Mouse (Mus musculus) heart, adult 8-10 months (tissue): ENCODE data around the gene Cep152. TPM values are rescaled to one million over a fixed set of nuclear protein-coding genes. Genes with fewer than 3 reads are reported as not detected.

Source experiments
- DNase-seq: peaks from one replicate; pipeline ENCODE4 v3.0.0; 2022; ENCODE audit warnings: low spot score
- total RNA-seq, 4 experiments: library from RNA; stranded (reverse); gene quantifications; 2 replicates each; pipeline ENCODE4 v1.2.4; 2022

The Cep152 gene
- total RNA-seq, 4 experiments from 2014 or later, result 1.3 to 1.6 (median 1.5) TPM

- no peak for DNase-seq
These were observed 1.6 kb upstream of the Cep152 start for GRCm38 (mm10) chr2:125626536-125626935.

GRCm38 (mm10) chr2:125624127-125624685 is 707 bp downstream of the Cep152 start:
- DNase-seq, result no peak

- DNase-seq, result no peak
These were observed 1.7 kb downstream of the Cep152 start for GRCm38 (mm10) chr2:125623211-125623610.

- DNase-seq, result no peak
These were observed 4.6 kb downstream of the Cep152 start for GRCm38 (mm10) chr2:125620213-125620907.

- no peak for DNase-seq
These were observed 9.0 kb downstream of the Cep152 start for GRCm38 (mm10) chr2:125615858-125616424.

- DNase-seq, result no peak
These were observed 9.5 kb downstream of the Cep152 start for GRCm38 (mm10) chr2:125615440-125615839.

GRCm38 (mm10) chr2:125606220-125606845 is 18.6 kb downstream of the Cep152 start:
- DNase-seq, result peak; percentile 48

GRCm38 (mm10) chr2:125604646-125605045 is 20.3 kb downstream of the Cep152 start:
- DNase-seq, result peak; percentile 60

- DNase-seq, result no peak
These were observed 21.9 kb downstream of the Cep152 start for GRCm38 (mm10) chr2:125602970-125603369.

GRCm38 (mm10) chr2:125598958-125599357 is 26.0 kb downstream of the Cep152 start:
- peak; percentile 7 for DNase-seq

- peak; percentile 24 for DNase-seq
These were observed 26.7 kb downstream of the Cep152 start for GRCm38 (mm10) chr2:125598251-125598650.

GRCm38 (mm10) chr2:125594786-125595185 is 30.1 kb downstream of the Cep152 start:
- no peak for DNase-seq

- peak; percentile 3 for DNase-seq
These were observed 30.8 kb downstream of the Cep152 start for GRCm38 (mm10) chr2:125594072-125594471.

- DNase-seq, result no peak
These were observed 33.0 kb downstream of the Cep152 start for GRCm38 (mm10) chr2:125591895-125592294.

- no peak for DNase-seq
These were observed 35.6 kb downstream of the Cep152 start for GRCm38 (mm10) chr2:125589287-125589686.

GRCm38 (mm10) chr2:125581081-125581480 is 43.8 kb downstream of the Cep152 start:
- no peak for DNase-seq

- DNase-seq, result peak; percentile 16
These were observed 47.2 kb downstream of the Cep152 start for GRCm38 (mm10) chr2:125577670-125578069.

- no peak for DNase-seq
These were observed 48.4 kb downstream of the Cep152 start for GRCm38 (mm10) chr2:125576498-125576897.

GRCm38 (mm10) chr2:125575766-125576165 is 49.1 kb downstream of the Cep152 start:
- DNase-seq, result peak; percentile 10

GRCm38 (mm10) chr2:125563884-125564283 is 61.0 kb downstream of the Cep152 start:
- DNase-seq, result no peak

- DNase-seq, result no peak
These were observed 62.5 kb downstream of the Cep152 start for GRCm38 (mm10) chr2:125562407-125562806.

- DNase-seq, result no peak
These were observed 64.9 kb downstream of the Cep152 start for GRCm38 (mm10) chr2:125560037-125560436.
